Mouse (Mus musculus) ovary, adult 18-20 months (tissue): ENCODE results near the gene Apbb2.

Experiments used
- DNase-seq: peaks from one replicate; pipeline ENCODE4 v3.0.0; 2022; ENCODE audit warnings: low spot score, mixed read lengths

Apbb2 gene

DNA sequence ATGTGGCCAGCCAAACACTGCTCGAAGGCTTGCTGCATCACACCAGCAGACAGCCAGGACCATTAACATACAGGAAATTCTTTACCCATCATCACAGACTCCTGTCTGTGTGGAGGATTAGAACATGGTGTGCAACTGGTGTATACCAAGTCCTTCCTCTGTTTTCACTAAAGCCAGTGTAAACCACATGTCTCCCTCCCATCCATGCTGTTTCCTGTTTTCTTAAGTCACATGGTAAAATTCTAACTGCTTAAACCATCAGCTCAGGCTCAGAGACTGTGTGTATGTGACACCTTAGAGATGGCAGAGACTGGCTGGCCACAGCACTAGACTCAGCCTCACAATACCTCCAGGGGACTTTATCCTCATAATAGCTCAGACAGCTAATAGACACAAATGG lies 236.5 kb downstream of the Apbb2 start:
- no peak for DNase-seq

- DNase-seq: no peak
Measured at GRCm38 (mm10) chr5:66378968-66379367, 239.6 kb downstream of the Apbb2 start.

DNA sequence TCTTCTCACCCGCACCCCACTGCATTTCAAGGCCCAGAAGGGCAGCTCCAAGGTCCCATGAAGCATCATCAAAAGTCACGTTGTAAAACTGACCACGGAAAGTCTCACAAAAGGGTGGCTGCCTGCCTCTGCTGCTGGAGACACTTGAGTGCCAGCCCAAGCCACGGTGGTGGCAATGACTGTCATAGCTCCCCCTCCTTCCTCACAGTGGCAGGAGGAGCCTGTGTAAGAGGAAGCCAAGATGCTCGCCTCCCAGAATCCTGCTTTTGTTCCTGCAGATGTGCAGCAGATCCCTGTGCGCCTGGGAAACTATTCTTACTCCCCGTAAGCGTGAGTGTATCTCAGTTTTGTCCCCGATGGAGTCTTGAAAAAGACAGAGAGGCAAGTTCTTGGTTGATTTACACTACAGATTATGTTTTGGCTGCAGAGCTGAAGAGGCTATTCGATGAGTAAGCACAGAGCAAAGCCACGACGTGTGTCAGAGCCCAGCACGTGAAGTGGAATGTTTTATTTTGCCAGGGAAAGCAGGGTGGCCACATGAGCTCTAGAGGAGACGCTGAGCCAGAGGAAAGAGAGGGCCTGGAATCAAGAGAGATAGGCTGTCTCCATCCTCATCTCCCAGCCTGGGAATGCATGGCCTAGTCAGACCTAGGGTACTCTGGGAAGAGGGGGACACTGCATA lies 241.9 kb downstream of the Apbb2 start:
- DNase-seq: no peak

GRCm38 (mm10) chr5:66374413-66374812 lies 244.2 kb downstream of the Apbb2 start:
- no peak for DNase-seq

DNA sequence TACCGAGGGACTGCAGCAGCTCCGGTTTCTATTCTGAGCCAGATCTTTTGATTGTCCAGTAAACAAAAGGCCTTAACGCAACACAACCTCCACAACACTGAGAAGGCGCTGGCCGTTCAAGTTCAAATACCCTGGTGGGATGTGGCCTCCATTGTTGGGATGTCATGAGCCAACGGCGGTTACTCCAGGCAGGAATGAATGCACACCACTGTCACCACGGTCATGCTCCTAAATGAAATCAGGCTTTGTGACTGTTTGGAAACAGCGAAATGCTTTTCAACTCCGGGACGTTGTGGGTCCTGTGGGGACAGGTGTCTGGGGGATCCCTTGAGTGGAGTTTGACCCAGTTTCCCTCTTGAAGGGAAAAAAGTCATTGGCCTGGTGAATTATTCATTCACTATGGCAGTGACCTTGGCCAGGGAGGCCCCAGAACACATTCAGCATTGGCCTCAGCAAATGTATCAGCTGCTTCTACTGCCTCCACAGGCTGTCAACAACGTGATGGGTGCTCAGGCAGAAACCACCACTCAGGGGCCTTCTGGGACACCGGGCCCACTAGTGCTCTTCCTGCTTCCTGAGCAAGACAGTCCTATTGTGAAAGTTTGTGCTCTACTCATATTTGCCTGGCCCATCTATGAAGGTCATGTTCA lies 244.9 kb downstream of the Apbb2 start:
- DNase-seq: no peak

- DNase-seq: no peak
Measured at GRCm38 (mm10) chr5:66371131-66371530, 247.5 kb downstream of the Apbb2 start.

GRCm38 (mm10) chr5:66368966-66369365 lies 249.6 kb downstream of the Apbb2 start:
- no peak for DNase-seq

GRCm38 (mm10) chr5:66367641-66368040 lies 250.9 kb downstream of the Apbb2 start:
- DNase-seq: no peak

DNA sequence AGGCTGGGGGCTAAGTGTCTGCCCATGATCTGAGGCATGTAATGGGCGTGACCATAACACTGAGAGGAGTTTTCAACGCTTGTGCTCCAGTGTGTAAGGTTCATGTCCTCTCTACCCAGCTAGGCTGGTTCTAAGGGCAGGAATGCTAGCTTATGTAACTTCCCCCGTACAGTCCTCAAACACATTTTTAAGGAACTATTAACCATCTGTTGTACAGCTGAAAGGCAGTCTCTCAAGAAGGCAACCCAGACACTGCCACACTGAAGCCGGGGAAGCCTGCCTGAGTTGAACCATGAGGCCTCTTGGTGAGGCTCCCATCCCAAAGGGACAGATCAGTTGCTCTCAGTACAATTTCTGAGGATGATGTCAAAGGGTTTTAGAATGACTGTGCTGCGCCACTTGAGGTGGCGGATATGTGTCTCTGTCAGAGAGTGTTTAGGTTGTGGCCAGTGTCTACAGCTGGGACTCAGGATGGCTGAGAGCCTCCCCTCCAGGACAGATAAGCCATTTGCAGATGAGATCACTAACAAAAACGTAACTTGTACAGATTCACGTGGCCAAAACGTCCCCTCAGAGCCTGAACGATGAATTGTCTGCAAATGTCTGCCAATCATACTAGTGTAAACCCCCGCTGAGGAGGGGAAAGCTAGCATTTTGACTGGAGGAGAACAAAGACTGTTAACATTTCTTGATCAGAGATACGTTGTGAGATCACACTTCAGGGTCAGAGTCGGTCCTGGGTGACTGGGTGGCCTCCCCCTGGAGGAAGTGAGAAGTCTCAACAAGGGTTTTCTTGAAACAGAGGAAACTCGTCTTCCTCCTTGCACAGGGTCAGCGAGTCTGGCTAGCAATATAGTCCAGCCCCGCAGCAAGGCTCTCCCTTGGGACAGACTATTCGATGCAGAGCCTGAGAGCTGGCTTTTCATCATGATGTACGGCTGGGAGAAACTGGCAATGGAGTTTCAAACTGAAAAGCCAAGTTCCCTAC lies 255.0 kb downstream of the Apbb2 start:
- no peak for DNase-seq

DNA sequence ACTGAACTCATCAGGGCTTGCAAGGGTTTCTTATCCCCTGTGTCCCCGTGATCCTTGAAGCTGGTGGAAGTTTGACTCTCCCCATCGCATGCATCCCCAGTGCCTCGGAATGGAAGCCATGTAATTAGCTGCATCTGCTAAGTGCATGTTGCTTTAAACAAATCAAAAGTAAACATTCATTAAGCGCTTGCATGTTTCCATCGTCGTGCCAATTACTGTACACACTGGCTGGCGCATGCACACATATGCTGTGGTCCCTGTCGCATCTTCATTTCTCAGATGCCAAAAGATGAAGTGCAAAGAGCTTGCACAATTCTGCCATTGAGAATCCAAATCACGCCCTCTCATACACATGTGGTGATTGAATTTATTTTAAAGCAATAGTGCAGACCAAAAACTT lies 257.8 kb downstream of the Apbb2 start:
- DNase-seq: no peak

- DNase-seq: no peak
Measured at GRCm38 (mm10) chr5:66359742-66360423, 258.7 kb downstream of the Apbb2 start.

GRCm38 (mm10) chr5:66355147-66355546 lies 263.4 kb downstream of the Apbb2 start:
- no peak for DNase-seq

DNA sequence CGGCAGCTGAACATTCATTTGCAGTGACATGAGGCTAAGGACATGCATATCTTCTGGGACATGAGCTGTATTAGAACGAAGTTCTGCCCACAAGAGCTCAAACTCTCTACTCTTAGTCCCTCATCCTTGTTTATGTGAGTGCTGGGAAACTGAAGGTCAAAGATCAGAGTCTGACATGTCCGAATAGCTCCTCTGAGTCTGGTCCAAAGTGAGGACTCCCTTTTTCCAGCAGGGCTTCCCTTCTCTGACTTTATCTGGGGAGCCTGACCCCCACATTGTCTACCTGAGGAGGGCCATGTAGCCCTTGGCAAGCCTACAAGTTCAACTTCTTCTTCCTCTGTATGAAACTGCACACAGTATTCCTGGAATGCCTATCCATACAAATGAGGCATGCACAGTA lies 264.7 kb downstream of the Apbb2 start:
- no peak for DNase-seq

- DNase-seq: no peak
Measured at GRCm38 (mm10) chr5:66351836-66352390, 266.7 kb downstream of the Apbb2 start.

GRCm38 (mm10) chr5:66351064-66351463 lies 267.5 kb downstream of the Apbb2 start:
- no peak for DNase-seq

GRCm38 (mm10) chr5:66350611-66351010 lies 268.0 kb downstream of the Apbb2 start:
- DNase-seq: no peak

DNA sequence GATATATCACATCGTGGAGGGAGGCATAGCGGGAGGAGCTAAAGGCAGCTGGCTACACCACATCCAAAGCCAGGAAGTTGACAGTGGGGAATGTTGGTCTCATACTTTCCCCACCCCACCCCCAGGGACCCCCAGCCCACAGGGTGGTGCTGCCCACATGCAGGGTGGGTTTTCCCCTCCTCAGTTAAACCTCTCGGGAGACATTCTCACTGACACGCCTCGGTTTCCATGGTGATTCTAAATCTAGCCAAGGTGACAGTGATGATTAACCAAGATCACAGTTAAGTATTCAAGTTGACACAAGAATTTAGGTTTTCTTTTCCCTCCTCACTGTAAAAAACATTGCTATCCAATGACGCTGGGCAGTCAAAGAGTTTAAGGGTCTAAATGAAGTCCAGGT lies 270.2 kb downstream of the Apbb2 start:
- DNase-seq: no peak

DNA sequence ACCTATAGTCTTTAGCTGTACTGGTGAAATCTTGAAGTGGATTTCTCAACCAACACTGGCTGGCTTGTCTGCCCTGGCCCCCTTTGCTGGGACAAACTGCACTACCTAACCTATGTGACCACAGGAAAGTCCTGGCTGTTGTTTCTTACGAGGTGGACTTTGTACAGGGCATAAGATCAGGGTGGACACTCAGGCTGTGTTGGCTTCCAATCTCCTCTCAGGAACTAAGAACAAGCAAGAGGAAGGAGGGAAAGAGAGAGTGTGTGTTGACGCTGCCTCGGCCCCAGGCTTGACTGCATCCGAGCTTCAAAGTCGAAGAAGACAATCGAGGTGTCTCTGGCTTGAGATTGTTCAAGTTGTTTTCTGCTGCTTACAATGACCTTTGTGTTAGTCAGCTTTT lies 271.8 kb downstream of the Apbb2 start:
- DNase-seq: no peak

DNA sequence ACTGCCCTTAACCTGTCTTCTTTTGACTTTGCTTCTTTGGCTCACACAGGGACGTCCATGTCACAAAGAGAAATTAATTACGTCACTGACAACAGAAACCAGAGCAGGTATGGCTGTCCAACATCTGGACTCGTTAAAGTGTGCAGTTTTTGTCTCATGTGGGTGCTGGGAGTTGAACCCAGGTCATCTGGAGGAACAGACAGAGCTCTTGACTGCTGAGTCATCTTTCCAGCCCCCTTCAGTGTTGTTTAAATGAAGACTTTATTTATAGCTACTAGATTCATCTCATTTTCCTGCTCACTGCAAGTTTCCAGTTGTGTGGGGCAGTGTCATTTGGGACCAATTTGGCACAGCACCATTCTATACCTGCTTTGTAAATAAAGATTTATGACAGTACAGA lies 273.4 kb downstream of the Apbb2 start:
- DNase-seq: no peak

- no peak for DNase-seq
Measured at GRCm38 (mm10) chr5:66344182-66344581, 274.4 kb downstream of the Apbb2 start.

GRCm38 (mm10) chr5:66342285-66342684 lies 276.3 kb downstream of the Apbb2 start:
- no peak for DNase-seq

- DNase-seq: no peak
Measured at GRCm38 (mm10) chr5:66341848-66342247, 276.7 kb downstream of the Apbb2 start.
